Mouse (Mus musculus): ENCODE measurements around the gene Hacd3.

The Hacd3 gene

GRCm38 (mm10) chr9:64943997-64944396 is 77.5 kb downstream of the Hacd3 start:
- DNase-seq: no peak

GRCm38 (mm10) chr9:64941650-64942049 is 79.8 kb downstream of the Hacd3 start:
- no peak for DNase-seq

GRCm38 (mm10) chr9:64940731-64941346 is 80.7 kb downstream of the Hacd3 start:
- DNase-seq: no peak

GRCm38 (mm10) chr9:64939790-64940189 is 81.7 kb downstream of the Hacd3 start:
- no peak for DNase-seq

GRCm38 (mm10) chr9:64939281-64939680 is 82.2 kb downstream of the Hacd3 start:
- DNase-seq: no peak

- DNase-seq: no peak
Observed at GRCm38 (mm10) chr9:64938535-64938934, 83.0 kb downstream of the Hacd3 start.

- DNase-seq: no peak
Observed at GRCm38 (mm10) chr9:64937491-64937890, 84.0 kb downstream of the Hacd3 start.
